Mouse (Mus musculus) v-Abl transformed pro-B cells (cell line): ENCODE results near the gene Sclt1.

Source experiments
- in situ Hi-C, 2 experiments: fragments of 400-800 bp; cut with MboI; formaldehyde crosslinking; loops; one replicate each; pipeline ENCODE4 v1.15.1; 2025; ENCODE audit not compliant: unreplicated experiment in 2 of 2

Gene Sclt1

DNA sequence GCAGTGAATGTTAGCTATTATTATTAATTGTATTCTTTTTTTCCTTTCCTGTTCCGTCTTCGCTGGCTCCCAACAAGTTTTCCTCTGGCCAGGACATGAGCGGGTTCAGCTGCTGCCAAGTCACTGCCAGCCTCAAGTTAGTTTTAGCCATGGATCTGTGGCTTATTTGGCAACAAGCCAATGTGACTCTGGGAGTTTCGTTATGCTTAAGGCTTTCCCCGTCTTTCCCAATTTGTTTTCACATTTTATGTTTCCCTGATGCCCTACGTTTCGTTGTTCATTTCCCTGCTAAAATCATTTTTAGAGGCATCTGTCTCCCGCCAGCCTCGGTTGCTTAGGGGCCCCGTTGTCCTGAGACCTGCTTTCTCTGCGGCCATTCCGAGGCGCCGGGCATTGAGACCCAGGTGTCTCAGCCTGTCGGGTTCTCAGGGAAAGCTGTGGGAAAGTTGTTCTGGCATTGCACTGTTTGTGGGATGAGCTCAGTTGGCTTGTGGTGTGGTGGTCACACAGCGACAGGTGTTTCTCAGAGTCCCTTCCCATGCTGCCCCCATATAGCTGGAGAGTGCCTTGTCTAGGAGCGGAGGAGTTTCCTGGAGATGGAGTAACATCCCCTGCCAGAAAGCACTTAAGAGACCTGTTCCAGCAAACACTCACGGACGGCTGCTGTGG is 152.9 kb downstream of the Sclt1 start:
- in situ Hi-C loops = no loop called here

- in situ Hi-C loops = no loop called here
Measured at GRCm38 (mm10) chr3:41588495-41588894, 153.8 kb downstream of the Sclt1 start.

- in situ Hi-C loops = no loop called here
Measured at GRCm38 (mm10) chr3:41587588-41587987, 154.7 kb downstream of the Sclt1 start.

- in situ Hi-C loops = no loop called here
Measured at GRCm38 (mm10) chr3:41586917-41587316, 155.4 kb downstream of the Sclt1 start.

DNA sequence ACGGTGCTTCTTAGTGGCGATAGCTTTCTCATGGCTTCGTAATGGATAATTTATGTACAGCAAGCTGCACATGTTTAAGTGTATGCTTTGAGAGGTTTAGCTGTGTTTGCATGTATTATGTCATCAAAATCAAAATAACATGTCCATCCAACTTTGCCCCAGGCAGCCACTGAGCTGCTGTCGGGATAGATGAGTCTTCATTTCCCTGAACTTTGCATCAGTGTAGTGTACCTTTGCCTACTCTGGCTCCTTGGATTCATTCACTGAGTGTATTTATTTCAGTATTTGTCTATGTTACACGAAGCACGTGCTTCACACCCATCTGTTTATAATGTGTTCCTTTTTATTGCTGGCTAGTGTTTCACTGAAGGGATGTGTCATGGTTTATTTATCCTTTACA is 156.0 kb downstream of the Sclt1 start:
- in situ Hi-C loops = no loop called here

- in situ Hi-C loops = no loop called here
Measured at GRCm38 (mm10) chr3:41585548-41585947, 156.8 kb downstream of the Sclt1 start.

GRCm38 (mm10) chr3:41583621-41584020 is 158.7 kb downstream of the Sclt1 start:
- in situ Hi-C loops = no loop called here

DNA sequence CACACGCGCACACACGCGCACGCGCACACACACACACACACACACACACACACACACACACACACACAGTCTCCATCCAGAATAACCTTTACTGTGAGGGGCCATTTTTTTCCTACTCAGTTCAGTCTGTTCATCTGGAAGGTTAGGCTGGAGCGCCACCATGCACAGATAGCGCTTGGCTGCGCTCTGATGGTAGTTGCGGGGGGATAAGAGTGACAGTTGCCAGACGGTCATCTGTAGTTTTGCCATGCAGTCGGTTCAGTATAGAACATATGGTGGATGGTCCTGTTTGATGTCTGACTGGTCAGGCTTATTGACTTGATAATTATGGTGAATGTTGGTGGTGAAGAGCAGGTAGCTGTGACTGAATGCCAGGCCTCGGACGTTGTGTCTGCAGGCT is 159.2 kb downstream of the Sclt1 start:
- in situ Hi-C loops = no loop called here

GRCm38 (mm10) chr3:41582256-41582655 is 160.1 kb downstream of the Sclt1 start:
- in situ Hi-C loops = no loop called here

- in situ Hi-C loops = no loop called here
Measured at GRCm38 (mm10) chr3:41581436-41581835, 160.9 kb downstream of the Sclt1 start.

- in situ Hi-C loops = no loop called here
Measured at GRCm38 (mm10) chr3:41580401-41581323, 161.7 kb downstream of the Sclt1 start.

- in situ Hi-C loops = loop anchor here in 1 of 2 experiments (10.0 kb wide), 1 partner anchor 495 kb away; the partner anchor contains the start of gene Pgrmc2
Measured at GRCm38 (mm10) chr3:41579873-41580272, 162.4 kb downstream of the Sclt1 start.

- in situ Hi-C loops = loop anchor here in 1 of 2 experiments (10.0 kb wide), 1 partner anchor 492 kb away; the partner anchor contains the start of gene Pgrmc2
Measured at GRCm38 (mm10) chr3:41577240-41577639, 165.1 kb downstream of the Sclt1 start.
